Mouse (Mus musculus) bone marrow macrophage, adult 2 months (primary cell): ENCODE data around the gene Agrp.

Experiments used
- CTCF ChIP-seq: IDR thresholded peaks from 2 replicates; pipeline ENCODE4 v1.5.1; 2012; ENCODE audit warnings: low read depth, mild to moderate bottlenecking, low read length, moderate library complexity
- POLR2A ChIP-seq: IDR thresholded peaks from 2 replicates; pipeline ENCODE4 v1.6.1; 2012; ENCODE audit warnings: mild to moderate bottlenecking, low read depth, low read length, borderline replicate concordance

GRCm38 (mm10) chr8:105565401-105565881 is 71.8 kb downstream of the Agrp start:
- TF ChIP-seq CTCF (no peak), POLR2A (no peak)
